Mouse (Mus musculus) cerebellum, adult 2 months (tissue): ENCODE measurements around the gene Myo9b.

Experiments
- CTCF ChIP-seq: fragments of 200-500 bp; IDR thresholded peaks from 2 replicates; pipeline ENCODE4 v1.5.1; 2011; ENCODE audit warnings: low read depth, mild to moderate bottlenecking, control low read depth, low read length, moderate library complexity, borderline replicate concordance; ENCODE audit not compliant: insufficient read depth
- POLR2A ChIP-seq: fragments of 200-500 bp; IDR thresholded peaks from 2 replicates; pipeline ENCODE4 v1.6.1; 2011; ENCODE audit warnings: low read length, control low read depth, borderline replicate concordance; ENCODE audit not compliant: insufficient read depth

DNA sequence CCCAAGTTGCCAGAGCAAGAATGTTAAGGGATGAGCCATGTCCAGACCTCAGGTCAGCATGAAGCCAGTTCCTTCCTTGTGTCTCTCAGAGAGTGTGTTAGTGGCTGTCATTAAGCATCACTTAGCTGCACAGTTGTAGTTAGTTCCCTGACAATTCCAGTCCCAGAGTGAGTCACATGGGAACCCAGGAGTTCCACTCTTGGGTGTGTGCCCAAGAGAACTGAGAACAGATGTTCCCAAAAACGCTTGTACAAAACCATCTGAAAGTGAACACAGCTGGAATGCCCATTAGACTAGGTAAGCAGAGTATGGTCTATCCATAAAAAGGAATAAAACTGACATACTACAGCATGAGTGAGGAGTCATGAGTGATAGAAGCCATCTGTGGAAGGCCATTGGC, 74.1 kb downstream of the Myo9b start:
- TF ChIP-seq CTCF (no peak), POLR2A (no peak)
